Mouse (Mus musculus): ENCODE measurements around the gene Zc3h14. TPM values are rescaled to one million over a fixed set of nuclear protein-coding genes. Genes with fewer than 3 reads are reported as not detected.
A peak's percentile ranks its signal among the peaks of the same experiment; 100 is the strongest.

Gene Zc3h14
- polyA plus RNA-seq (2017; shearing (Covaris generic)) = 10 to 100 TPM; 33.4 to 38.6 TPM

GRCm38 (mm10) chr12:98746746-98747379 is at the start of gene Zc3h14:
Gene Zc3h14 (plus strand): TSS chr12:98746964.
- ATAC-seq = peak; percentile 81

DNA sequence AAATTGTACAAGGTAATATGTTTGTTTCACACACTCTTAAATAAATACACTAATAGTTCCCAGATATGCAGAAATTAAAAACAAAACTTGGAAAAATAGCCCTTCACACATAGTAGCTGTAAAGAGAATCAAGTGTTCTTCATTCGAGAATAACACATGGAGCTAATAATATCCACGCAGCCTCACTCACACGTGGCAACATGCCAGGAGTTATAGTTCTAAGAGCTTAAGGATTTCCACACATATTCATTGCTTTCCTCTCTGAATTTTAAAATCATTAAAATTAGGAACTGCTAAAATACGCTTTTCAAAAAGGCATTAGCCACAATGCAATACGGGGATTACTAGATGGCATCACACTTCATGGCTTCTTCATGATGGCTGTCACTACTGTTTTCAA is 49.6 kb upstream of the Zc3h14 start:
- ATAC-seq = no peak

GRCm38 (mm10) chr12:98701564-98701963 is 45.2 kb upstream of the Zc3h14 start:
- no peak for ATAC-seq

DNA sequence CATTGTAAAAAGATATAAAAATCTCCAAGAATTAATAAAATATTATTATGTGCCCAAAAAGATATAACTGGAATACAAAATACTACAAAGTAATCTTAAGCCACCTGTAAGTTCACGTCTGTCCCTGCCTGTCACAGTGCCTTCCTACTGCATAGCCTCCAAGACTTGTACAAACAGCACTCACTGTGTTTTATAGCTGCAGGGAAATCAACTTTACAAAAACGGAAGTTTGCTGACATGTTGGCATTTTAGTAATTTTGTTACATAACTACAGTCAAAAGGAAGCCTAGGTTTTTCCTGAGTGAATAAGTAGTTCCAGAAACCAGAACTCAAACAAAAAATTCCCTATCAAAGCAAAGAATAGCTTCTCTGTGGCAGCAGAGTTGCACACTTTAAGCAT is 43.2 kb upstream of the Zc3h14 start:
- no peak for ATAC-seq

DNA sequence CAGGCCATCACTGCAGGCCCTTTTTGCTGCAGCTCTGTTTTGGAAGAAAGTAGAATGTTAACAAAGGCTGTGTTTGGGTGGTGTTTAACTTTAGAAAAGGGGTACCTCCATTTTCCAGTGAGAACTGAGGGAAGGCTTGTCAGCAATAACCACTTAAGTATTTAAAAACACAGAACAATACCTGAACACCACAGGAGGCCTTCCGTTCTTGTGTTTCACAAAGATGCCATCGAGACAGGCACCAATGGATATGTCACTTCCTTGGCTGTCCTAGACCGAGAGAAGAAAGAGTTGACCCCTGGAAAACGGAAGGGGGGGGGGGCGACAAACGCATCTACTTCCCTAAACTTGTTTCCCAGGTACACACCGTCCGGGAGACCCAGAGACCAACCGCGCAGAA is 42.8 kb upstream of the Zc3h14 start:
- no peak for ATAC-seq

DNA sequence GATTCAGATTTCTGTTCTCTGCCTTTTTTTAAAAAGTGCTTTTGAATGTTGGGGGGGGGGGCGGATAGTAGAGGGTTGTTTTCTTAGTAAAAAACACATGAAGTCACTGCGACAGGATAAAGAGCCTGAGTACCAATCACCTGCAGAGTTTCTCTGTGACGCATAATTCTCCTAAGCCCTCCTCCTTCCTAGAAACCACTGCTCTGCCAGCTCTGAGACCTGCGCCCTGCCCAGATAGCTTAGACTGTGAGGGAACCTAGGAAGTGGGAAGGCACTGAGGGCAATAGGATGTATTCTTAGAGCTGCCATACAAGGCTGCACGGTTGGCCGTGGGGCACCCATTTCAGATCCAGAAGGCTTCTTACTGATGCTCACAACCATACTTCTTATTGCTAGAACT is 33.9 kb upstream of the Zc3h14 start:
- no peak for ATAC-seq

DNA sequence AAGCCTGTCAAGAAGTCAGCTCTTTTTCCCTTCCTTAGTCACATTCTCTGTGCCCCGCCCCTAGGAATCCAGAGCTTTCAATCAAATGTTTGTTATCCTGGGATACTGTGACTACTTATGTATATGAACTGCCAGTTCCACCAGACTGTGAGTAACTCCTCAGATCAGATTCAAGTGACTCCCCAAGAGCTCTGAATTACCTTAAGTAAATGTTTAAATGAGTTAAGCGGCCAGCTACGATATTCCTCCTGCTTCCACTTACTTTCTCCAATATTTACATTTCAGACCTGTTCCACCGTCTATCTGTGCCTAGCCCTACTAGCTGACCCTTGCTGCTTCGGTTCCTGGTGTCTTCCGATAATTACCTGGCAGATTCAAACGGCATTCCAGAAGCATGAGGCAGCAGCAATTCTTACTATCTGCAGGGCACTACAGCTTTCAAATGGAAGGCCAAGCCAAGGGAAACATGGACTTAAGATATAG is 33.1 kb upstream of the Zc3h14 start:
- no peak for ATAC-seq

- no peak for ATAC-seq
Measured at GRCm38 (mm10) chr12:98714757-98715156, 32.0 kb upstream of the Zc3h14 start.

- no peak for ATAC-seq
Measured at GRCm38 (mm10) chr12:98716142-98716541, 30.6 kb upstream of the Zc3h14 start.

DNA sequence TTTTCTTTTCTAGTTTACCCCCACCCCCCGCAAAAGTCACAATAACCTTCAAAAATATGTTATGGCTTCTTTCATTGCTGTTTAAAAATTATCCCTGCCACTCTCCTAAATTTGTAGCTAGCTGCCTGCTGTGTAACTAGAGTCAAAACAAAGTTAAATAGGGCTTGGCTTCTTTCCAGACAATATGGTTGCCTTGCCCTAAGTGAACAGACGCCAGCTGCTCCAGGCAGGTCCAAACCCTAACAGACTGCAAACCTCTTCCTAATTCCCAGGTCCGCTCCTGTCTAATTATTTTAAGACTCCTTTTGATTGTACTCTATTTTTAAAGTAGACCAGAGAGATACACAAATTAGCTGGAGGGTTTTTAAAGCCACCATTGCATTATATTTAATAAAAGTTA is 26.1 kb upstream of the Zc3h14 start:
- no peak for ATAC-seq

- no peak for ATAC-seq
Measured at GRCm38 (mm10) chr12:98721030-98721429, 25.7 kb upstream of the Zc3h14 start.

GRCm38 (mm10) chr12:98724224-98724623 is 22.5 kb upstream of the Zc3h14 start:
- no peak for ATAC-seq

- ATAC-seq = no peak
Measured at GRCm38 (mm10) chr12:98724976-98725375, 21.8 kb upstream of the Zc3h14 start.

- ATAC-seq = no peak
Measured at GRCm38 (mm10) chr12:98726078-98726477, 20.7 kb upstream of the Zc3h14 start.

DNA sequence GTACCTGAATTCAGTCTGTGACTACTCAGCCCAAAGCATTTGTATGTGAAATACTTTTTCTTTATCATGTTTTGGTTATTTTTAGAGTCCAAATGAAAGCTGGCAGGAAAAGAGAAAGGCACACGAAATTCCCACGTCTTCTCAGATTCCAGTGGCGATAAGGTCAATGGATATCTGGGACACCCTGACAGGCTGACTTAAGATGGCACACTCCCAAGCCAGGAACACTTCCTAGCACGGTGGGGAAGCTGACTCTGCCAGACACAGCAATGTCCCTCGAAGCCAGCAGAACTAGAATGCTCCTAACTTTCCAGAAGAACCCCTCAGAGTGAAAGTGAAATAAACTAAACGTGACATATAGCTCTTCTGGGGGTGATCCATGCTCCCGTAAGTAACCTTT is 19.6 kb upstream of the Zc3h14 start:
- ATAC-seq = no peak

- ATAC-seq = no peak
Measured at GRCm38 (mm10) chr12:98730682-98731081, 16.1 kb upstream of the Zc3h14 start.

DNA sequence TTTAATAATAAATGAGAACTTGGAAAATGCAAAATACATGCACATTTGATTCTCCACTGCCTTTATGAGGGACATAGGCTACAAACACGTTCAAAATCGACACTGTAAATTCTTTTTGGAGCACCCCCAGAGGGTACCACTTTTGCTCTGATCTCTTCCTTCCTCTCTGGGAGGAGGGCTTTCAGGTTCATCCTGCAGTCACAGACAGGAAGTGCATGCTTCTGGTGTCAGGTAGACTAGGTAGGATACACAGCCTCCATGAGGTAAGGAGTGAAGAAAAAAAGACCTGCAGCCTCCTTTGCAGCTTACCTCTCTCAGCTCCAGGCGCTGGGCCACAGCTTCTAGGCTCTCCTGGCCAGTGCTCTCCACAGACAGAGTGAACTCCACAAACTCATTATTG is 13.6 kb upstream of the Zc3h14 start:
- ATAC-seq = peak; percentile 56

GRCm38 (mm10) chr12:98733776-98734175 is 13.0 kb upstream of the Zc3h14 start:
- no peak for ATAC-seq

GRCm38 (mm10) chr12:98734246-98734879 is 12.4 kb upstream of the Zc3h14 start:
- peak; percentile 73 for ATAC-seq

- no peak for ATAC-seq
Measured at GRCm38 (mm10) chr12:98734880-98735801, 11.6 kb upstream of the Zc3h14 start.

DNA sequence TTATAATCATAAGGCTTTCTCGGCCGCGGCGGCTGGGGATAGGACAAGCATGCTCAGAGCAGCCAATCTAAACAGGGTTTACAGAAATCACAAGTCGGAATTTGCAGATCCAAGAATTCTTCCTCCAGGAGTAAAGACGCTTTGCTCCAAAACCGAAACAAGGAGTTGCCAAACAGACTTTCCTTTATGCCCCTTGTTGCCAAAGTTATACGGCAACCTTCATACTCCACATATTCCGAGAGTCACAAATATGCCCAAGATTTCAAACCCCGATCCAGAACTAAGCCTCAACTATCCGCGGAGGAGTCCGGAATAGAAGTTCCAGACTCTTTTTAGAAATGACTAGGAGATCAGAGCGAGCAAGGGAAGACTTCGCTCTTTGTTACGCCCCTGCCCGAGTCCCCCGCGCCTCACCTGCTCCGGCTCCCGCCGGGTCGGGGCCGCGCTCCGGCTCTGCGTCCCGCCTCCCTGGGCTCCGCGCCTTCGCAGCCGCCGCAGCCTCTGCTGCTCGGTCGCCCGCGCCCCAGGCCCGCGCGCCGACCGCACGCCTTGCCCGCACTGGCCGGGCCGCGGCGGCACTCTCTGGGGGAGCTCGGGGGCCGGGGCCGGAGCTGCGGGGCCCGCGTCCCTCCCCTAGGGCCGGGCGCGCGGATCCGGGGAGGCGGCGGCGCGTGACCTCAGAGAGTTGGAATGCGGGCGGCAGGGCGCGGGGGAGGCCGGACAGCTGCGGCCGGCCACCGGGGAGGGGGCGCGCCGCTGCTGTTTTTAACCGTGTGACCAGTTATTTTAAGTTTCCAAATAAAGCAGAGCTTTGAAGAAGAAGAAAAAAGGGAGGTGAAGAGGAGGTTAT is 9.6 kb upstream of the Zc3h14 start, which contains the start of gene Ptpn21:
Ptpn21 (minus strand) TSS at position 455 of the 850 bp plus-strand sequence.
- ATAC-seq = no peak

GRCm38 (mm10) chr12:98737801-98738350 is 8.9 kb upstream of the Zc3h14 start:
- no peak for ATAC-seq

Measured in activated CD4-positive, CD25-positive, alpha-beta regulatory T cell, adult 4 months (primary cell).